Mouse (Mus musculus): ENCODE measurements around the gene Itgb6.

GRCm38 (mm10) chr2:60739389-60740137, 17.1 kb upstream of the Itgb6 start:
- TF ChIP-seq UBTF (IDR thresholded peaks at IDR 0.05; ENCODE audit: low read depth, low read length) (no peak), ZKSCAN1 (IDR thresholded peaks at IDR 0.05; ENCODE audit: borderline replicate concordance, low read depth, low read length) (no peak), MYC (IDR thresholded peaks at IDR 0.05; ENCODE audit: low read depth, low read length) (no peak), EP300 (IDR thresholded peaks at IDR 0.05; ENCODE audit: low read length) (no peak), CTCF (conservative IDR thresholded peaks at IDR 0.05 in 1 of 2, IDR thresholded peaks at IDR 0.05 in 1 of 2; ENCODE audit: low read depth in 2 of 2, low read length in 2 of 2) (no peak), GABPA (IDR thresholded peaks at IDR 0.05; ENCODE audit: insufficient replicate concordance, low read depth, low read length) (no peak), MEF2A (IDR thresholded peaks at IDR 0.05; ENCODE audit: borderline replicate concordance, low read depth, low read length) (no peak), TBP (conservative IDR thresholded peaks at IDR 0.05; ENCODE audit: low read depth, low read length) (no peak), RAD21 (IDR thresholded peaks at IDR 0.05; ENCODE audit: low read depth, low read length) (no peak), E2F4 (IDR thresholded peaks at IDR 0.05; ENCODE audit: insufficient replicate concordance, low read depth, low read length) (no peak), IRF4 (IDR thresholded peaks at IDR 0.05; ENCODE audit: low read depth, low read length) (no peak), KAT2A (IDR thresholded peaks at IDR 0.05; ENCODE audit: insufficient replicate concordance, low read length) (no peak), SMC3 (IDR thresholded peaks at IDR 0.05; ENCODE audit: low read depth, low read length) (no peak)

Data from CH12.LX (cell line).